Mouse (Mus musculus): ENCODE data around the gene Ppp2r1b. TPM values are rescaled to one million over a fixed set of nuclear protein-coding genes. Genes with fewer than 3 reads are reported as not detected.

Ppp2r1b gene
- polyA plus RNA-seq, 1 experiment, result 35.1 TPM

- Histone ChIP-seq H3K4me1 (ENCODE audit: control insufficient read depth, insufficient read depth, insufficient read length, low read length) (peaks cover 9% of the 10 kb centered on the region), H3K4me3 (ENCODE audit: insufficient read depth, low read depth, low read length) (no peak overlapping the region), H3K27ac (replicated peaks; ENCODE audit: low read depth, low read length) (no peak overlapping the region)
Measured at GRCm38 (mm10) chr9:50942711-50943110, 97.6 kb downstream of the Ppp2r1b start.

Other genes starting within 250 kb of the Ppp2r1b start
- 1,365 and 1,497 TPM in 2 replicates for gene Sdhd, start 241.5 kb upstream of the Ppp2r1b start, polyA plus RNA-seq (2012; ENCODE audit: insufficient read depth, insufficient read length, missing spikeins)
- 395 and 454 TPM in 2 replicates for gene Timm8b, start 241.4 kb upstream of the Ppp2r1b start, polyA plus RNA-seq (2012; ENCODE audit: insufficient read depth, insufficient read length, missing spikeins)
- 1.0 and 2.8 TPM in 2 replicates for gene Pih1d2, start 228.0 kb upstream of the Ppp2r1b start, polyA plus RNA-seq (2012; ENCODE audit: insufficient read depth, insufficient read length, missing spikeins)
- 7.6 and 20.6 TPM in 2 replicates for gene Nkapd1, start 227.8 kb upstream of the Ppp2r1b start, polyA plus RNA-seq (2012; ENCODE audit: insufficient read depth, insufficient read length, missing spikeins)
- gene Dlat, start 185.5 kb upstream of the Ppp2r1b start, polyA plus RNA-seq (2012; ENCODE audit: insufficient read depth, insufficient read length, missing spikeins), result 497 and 703 TPM in 2 replicates
- gene Dixdc1, start 105.8 kb upstream of the Ppp2r1b start, polyA plus RNA-seq (2012; ENCODE audit: insufficient read depth, insufficient read length, missing spikeins), result 5.3 and 9.5 TPM in 2 replicates
- gene 2310030G06Rik, start 98.8 kb upstream of the Ppp2r1b start, polyA plus RNA-seq (2012; ENCODE audit: insufficient read depth, insufficient read length, missing spikeins), result 2.7 and 5.0 TPM in 2 replicates
- gene Cryab, start 94.0 kb upstream of the Ppp2r1b start, polyA plus RNA-seq (2012; ENCODE audit: insufficient read depth, insufficient read length, missing spikeins), result 145 and 189 TPM in 2 replicates
- 1.8 and 5.9 TPM in 2 replicates for gene Hspb2, start 92.9 kb upstream of the Ppp2r1b start, polyA plus RNA-seq (2012; ENCODE audit: insufficient read depth, insufficient read length, missing spikeins)
- gene Fdxacb1, start 77.1 kb upstream of the Ppp2r1b start, polyA plus RNA-seq (2012; ENCODE audit: insufficient read depth, insufficient read length, missing spikeins), result 5.1 and 9.2 TPM in 2 replicates
- gene Alg9, start 70.3 kb upstream of the Ppp2r1b start, polyA plus RNA-seq (2012; ENCODE audit: insufficient read depth, insufficient read length, missing spikeins), result 38.3 and 49.0 TPM in 2 replicates
- 213 and 331 TPM in 2 replicates for gene 1110032A03Rik, start 69.8 kb upstream of the Ppp2r1b start, polyA plus RNA-seq (2012; ENCODE audit: insufficient read depth, insufficient read length, missing spikeins)
- gene Sik2, start 163.8 kb downstream of the Ppp2r1b start, polyA plus RNA-seq (2012; ENCODE audit: insufficient read depth, insufficient read length, missing spikeins), result 117 and 199 TPM in 2 replicates
- not detected in 2 replicates for gene Btg4, start 215.6 kb downstream of the Ppp2r1b start, polyA plus RNA-seq (2012; ENCODE audit: insufficient read depth, insufficient read length, missing spikeins)
- gene Layn, start 231.8 kb downstream of the Ppp2r1b start, polyA plus RNA-seq (2012; ENCODE audit: insufficient read depth, insufficient read length, missing spikeins), result 1.6 and 1.7 TPM in 2 replicates